Mouse (Mus musculus) CH12.LX (cell line): ENCODE data around the gene Palm. TPM values are rescaled to one million over a fixed set of nuclear protein-coding genes. Genes with fewer than 3 reads are reported as not detected.

Source experiments
- DNase-seq: peaks from one replicate; pipeline ENCODE4 v3.0.0-alpha.2; 2013; ENCODE audit errors: extremely low read depth
- H3K27ac ChIP-seq: 2 replicates; pipeline ENCODE4 v1.5.1; 2012; ENCODE audit warnings: low read depth, mild to moderate bottlenecking, control low read depth, moderate library complexity; ENCODE audit not compliant: insufficient read depth
- H3K27me3 ChIP-seq: replicated peaks from 2 replicates; pipeline ENCODE3; 2012; ENCODE audit warnings: inconsistent platforms
- H3K36me3 ChIP-seq, 2 experiments: replicated peaks in 1 of 2; 2 replicates each; pipeline versions ENCODE3 to v1.6.1; 2012; ENCODE audit warnings: inconsistent platforms in 1 of 2, low read length in 1 of 2, mild to moderate bottlenecking in 1 of 2, mixed read lengths in 1 of 2, moderate library complexity in 1 of 2; ENCODE audit not compliant: control insufficient read depth in 1 of 2, insufficient read depth in 1 of 2
- H3K4me1 ChIP-seq, 2 experiments: 2 replicates each; pipeline ENCODE4 v1.6.1; 2012; ENCODE audit warnings: inconsistent platforms in 1 of 2, moderate library complexity in 1 of 2; ENCODE audit not compliant: insufficient read depth in 2 of 2, control insufficient read depth in 1 of 2
- H3K4me2 ChIP-seq: 2 replicates; pipeline ENCODE4 v1.6.1; 2012; ENCODE audit warnings: low read depth, mild to moderate bottlenecking, control low read depth; ENCODE audit not compliant: poor library complexity, insufficient read depth, severe bottlenecking
- H3K4me3 ChIP-seq, 3 experiments: fragments of 150-350 bp in 1 of 3; sonication (generic) in 1 of 3; replicated peaks in 1 of 3; 2 replicates each; pipeline versions ENCODE3 to v1.5.1; 2011 to 2012; ENCODE audit warnings: low read depth in 2 of 3, low read length in 2 of 3, mild to moderate bottlenecking in 2 of 3, moderate library complexity in 2 of 3, control low read depth in 1 of 3, improper control_type of control experiment in 1 of 3, inconsistent platforms in 1 of 3, mixed read lengths in 1 of 3; ENCODE audit not compliant: poor library complexity in 1 of 3
- H3K79me2 ChIP-seq: replicated peaks from 2 replicates; pipeline ENCODE4 v1.6.1; 2012; ENCODE audit warnings: mild to moderate bottlenecking, moderate library complexity; ENCODE audit not compliant: control insufficient read depth, poor library complexity, insufficient read depth, severe bottlenecking; ENCODE audit errors: extremely low read depth
- H3K9ac ChIP-seq: 2 replicates; pipeline ENCODE4 v1.6.1; 2012; ENCODE audit warnings: low read depth, mild to moderate bottlenecking, control low read depth, moderate library complexity; ENCODE audit not compliant: insufficient read depth
- H3K9me3 ChIP-seq: replicated peaks from 2 replicates; pipeline ENCODE3; 2012; ENCODE audit warnings: low read length, inconsistent platforms, mixed read lengths
- BHLHE40 ChIP-seq: IDR thresholded peaks from 2 replicates; pipeline ENCODE4 v1.6.1; 2011; ENCODE audit warnings: mild to moderate bottlenecking, low read depth, low read length, improper control_type of control experiment
- CHD1 ChIP-seq: IDR thresholded peaks from 2 replicates; pipeline ENCODE4 v1.6.1; 2012; ENCODE audit warnings: low read depth, low read length, improper control_type of control experiment, inconsistent platforms
- ELF1 ChIP-seq: IDR thresholded peaks from 2 replicates; pipeline ENCODE4 v1.6.1; 2014; ENCODE audit warnings: low read depth, mild to moderate bottlenecking, inconsistent platforms, low read length, improper control_type of control experiment
- ETS1 ChIP-seq: conservative IDR thresholded peaks from 2 replicates; pipeline ENCODE4 v1.6.1; 2012; ENCODE audit warnings: low read depth, mild to moderate bottlenecking, inconsistent platforms, low read length, improper control_type of control experiment, moderate library complexity
- GABPA ChIP-seq: IDR thresholded peaks from 2 replicates; pipeline ENCODE4 v1.6.1; 2012; ENCODE audit warnings: low read depth, low read length, improper control_type of control experiment, inconsistent platforms; ENCODE audit not compliant: insufficient replicate concordance
- IRF4 ChIP-seq: IDR thresholded peaks from 2 replicates; pipeline ENCODE4 v1.6.1; 2014; ENCODE audit warnings: low read depth, mild to moderate bottlenecking, inconsistent platforms, low read length, improper control_type of control experiment
- JUN ChIP-seq: IDR thresholded peaks from 2 replicates; pipeline ENCODE4 v1.6.1; 2011; ENCODE audit warnings: low read depth, mild to moderate bottlenecking, low read length, improper control_type of control experiment, moderate library complexity; ENCODE audit not compliant: insufficient read depth
- JUND ChIP-seq: conservative IDR thresholded peaks from 2 replicates; pipeline ENCODE4 v1.6.1; 2011; ENCODE audit warnings: low read depth, low read length, improper control_type of control experiment
- MAFK ChIP-seq: IDR thresholded peaks from 2 replicates; pipeline ENCODE4 v1.6.1; 2011; ENCODE audit warnings: low read length, improper control_type of control experiment; ENCODE audit not compliant: insufficient replicate concordance
- MEF2A ChIP-seq: IDR thresholded peaks from 2 replicates; pipeline ENCODE4 v1.6.1; 2014; ENCODE audit warnings: low read depth, mild to moderate bottlenecking, inconsistent platforms, low read length, improper control_type of control experiment, borderline replicate concordance
- MXI1 ChIP-seq: IDR thresholded peaks from 2 replicates; pipeline ENCODE4 v1.6.1; 2011; ENCODE audit warnings: mild to moderate bottlenecking, low read depth, low read length, improper control_type of control experiment
- MYC ChIP-seq: IDR thresholded peaks from 2 replicates; pipeline ENCODE4 v1.6.1; 2011; ENCODE audit warnings: low read depth, mild to moderate bottlenecking, improper control_type of control experiment, low read length
- NELFE ChIP-seq: IDR thresholded peaks from 2 replicates; pipeline ENCODE4 v1.6.1; 2011; ENCODE audit warnings: low read depth, low read length, improper control_type of control experiment
- PAX5 ChIP-seq: IDR thresholded peaks from 2 replicates; pipeline ENCODE4 v1.6.1; 2012; ENCODE audit warnings: low read length, inconsistent platforms, mixed read lengths
- POLR2A ChIP-seq: IDR thresholded peaks from 2 replicates; pipeline ENCODE4 v1.6.1; 2011; ENCODE audit warnings: low read depth, mild to moderate bottlenecking, improper control_type of control experiment, low read length
- RAD21 ChIP-seq: IDR thresholded peaks from 2 replicates; pipeline ENCODE4 v1.6.1; 2011; ENCODE audit warnings: low read depth, mild to moderate bottlenecking, low read length, improper control_type of control experiment, moderate library complexity
- RCOR1 ChIP-seq: conservative IDR thresholded peaks from 2 replicates; pipeline ENCODE4 v1.6.1; 2012; ENCODE audit warnings: low read depth, mild to moderate bottlenecking, inconsistent platforms, low read length, improper control_type of control experiment
- SIN3A ChIP-seq: IDR thresholded peaks from 2 replicates; pipeline ENCODE4 v1.6.1; 2012; ENCODE audit warnings: low read length, improper control_type of control experiment, inconsistent platforms
- SMC3 ChIP-seq: IDR thresholded peaks from 2 replicates; pipeline ENCODE4 v1.6.1; 2011; ENCODE audit warnings: low read depth, low read length, improper control_type of control experiment
- UBTF ChIP-seq: IDR thresholded peaks from 2 replicates; pipeline ENCODE4 v1.6.1; 2012; ENCODE audit warnings: low read depth, mild to moderate bottlenecking, inconsistent platforms, low read length, improper control_type of control experiment, moderate library complexity
- ZC3H11A ChIP-seq: IDR thresholded peaks from 2 replicates; pipeline ENCODE4 v1.6.1; 2012; ENCODE audit warnings: low read depth, mild to moderate bottlenecking, inconsistent platforms, low read length, improper control_type of control experiment
- ZKSCAN1 ChIP-seq: IDR thresholded peaks from 2 replicates; pipeline ENCODE4 v1.6.1; 2012; ENCODE audit warnings: low read depth, inconsistent platforms, low read length, improper control_type of control experiment, borderline replicate concordance
- ZMIZ1 ChIP-seq: IDR thresholded peaks from 2 replicates; pipeline ENCODE4 v1.6.1; 2012; ENCODE audit warnings: low read depth, mild to moderate bottlenecking, inconsistent platforms, low read length, improper control_type of control experiment
- dilution Hi-C: fragments of 300-500 bp; cut with MboI; formaldehyde crosslinking; loops from 2 replicates; pipeline ENCODE4 v1.14.3; 2020; ENCODE audit warnings: low sequenced_read_pairs; ENCODE audit not compliant: extremely low pct_unique_long_range_greater_than_20kb, extremely low pct_ligation_motif_present
- in situ Hi-C: fragments of 300-500 bp; cut with MboI; formaldehyde crosslinking; loops from 3 replicates; pipeline ENCODE4 v1.14.3; 2019; ENCODE audit warnings: low sequenced_read_pairs, low pct_ligation_motif_present, low pct_unique_long_range_greater_than_20kb, mixed read lengths
- polyA plus RNA-seq: library from polyadenylated mRNA; unstranded; fragments of >175 nt; gene quantifications from 2 replicates; pipeline ENCODE4 v1.2.1, GENCODE M21; 2012; ENCODE audit warnings: low read depth; ENCODE audit not compliant: insufficient read length
- total RNA-seq, 2 experiments: library from RNA; depleted of rRNA; stranded (reverse); fragments of 300-350 nt in 1 of 2; fragments of >200 nt in 1 of 2; gene quantifications; 2 replicates each; pipeline ENCODE4 v1.2.3; 2012 to 2014

Palm gene
- total and polyA plus RNA-seq, 3 experiments, result 0.78 to 5.3 (median 2.5) TPM

DNA sequence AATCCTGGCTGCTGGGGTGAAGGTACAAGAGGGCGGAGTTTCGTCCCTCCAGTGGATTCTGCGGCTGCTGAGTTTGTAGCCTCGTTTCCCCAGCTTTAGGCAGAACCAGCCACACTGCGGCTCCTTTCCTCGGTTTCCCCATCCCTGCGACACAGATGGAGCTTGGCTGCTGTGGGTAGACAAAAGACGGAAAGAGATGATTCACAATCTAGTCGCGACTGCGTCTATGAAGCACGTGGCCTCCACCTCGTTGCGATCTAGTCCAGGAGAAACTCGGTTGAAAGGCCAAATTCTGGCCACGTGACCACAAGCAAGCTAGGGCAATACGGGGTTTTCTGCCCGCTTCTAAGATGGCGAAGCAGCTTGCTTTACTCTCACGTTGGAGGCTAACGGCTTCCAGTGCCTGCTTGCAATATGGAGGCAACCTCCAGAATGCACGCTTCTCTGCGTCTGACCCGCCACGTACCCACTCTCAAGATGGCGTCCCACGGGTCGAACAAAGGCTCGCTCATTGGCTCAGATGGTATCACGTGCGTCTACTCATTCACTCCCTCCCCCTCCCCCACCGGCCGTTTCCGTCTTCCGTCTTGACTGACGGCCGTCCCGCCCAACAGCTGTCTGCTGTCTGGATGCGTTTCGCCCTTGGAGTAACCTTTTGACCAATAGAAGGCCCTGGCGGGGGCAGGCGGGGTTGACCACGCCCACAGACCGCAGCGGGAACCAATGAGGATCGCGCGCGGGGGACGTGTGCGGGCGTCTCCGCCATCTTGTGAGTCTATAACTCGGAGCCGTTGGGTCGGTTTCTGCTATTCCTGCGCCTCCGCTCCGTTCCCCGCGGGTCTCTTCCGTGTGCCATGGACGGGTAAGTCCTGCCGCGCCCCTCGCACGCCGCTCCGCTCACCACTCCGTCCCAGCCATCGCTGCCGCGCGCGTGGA lies 60.8 kb downstream of the Palm start, which contains the start of gene Ptbp1 (continued):
- TF ChIP-seq UBTF, result no peak
- TF ChIP-seq IRF4, result no peak; the same call in 1 of the 2 replicates
- no peak for TF ChIP-seq JUND
- TF ChIP-seq ZKSCAN1, result no peak
- peak; percentile 84 for TF ChIP-seq BHLHE40
- TF ChIP-seq ZC3H11A, result no peak
- peak; percentile 17 for TF ChIP-seq SIN3A
- no peak for TF ChIP-seq CHD1
- TF ChIP-seq ZMIZ1, result peak; percentile 96
- peak; percentile 93 for TF ChIP-seq ELF1
- TF ChIP-seq JUN, result no peak
- peak; percentile 97 for TF ChIP-seq NELFE
- peak; percentile 95 for TF ChIP-seq POLR2A
- no peak for TF ChIP-seq GABPA
- TF ChIP-seq ETS1, result no peak; the same call in 1 of the 2 replicates
- TF ChIP-seq RAD21, result no peak
- TF ChIP-seq, all 38 proteins: peak for 21

DNA sequence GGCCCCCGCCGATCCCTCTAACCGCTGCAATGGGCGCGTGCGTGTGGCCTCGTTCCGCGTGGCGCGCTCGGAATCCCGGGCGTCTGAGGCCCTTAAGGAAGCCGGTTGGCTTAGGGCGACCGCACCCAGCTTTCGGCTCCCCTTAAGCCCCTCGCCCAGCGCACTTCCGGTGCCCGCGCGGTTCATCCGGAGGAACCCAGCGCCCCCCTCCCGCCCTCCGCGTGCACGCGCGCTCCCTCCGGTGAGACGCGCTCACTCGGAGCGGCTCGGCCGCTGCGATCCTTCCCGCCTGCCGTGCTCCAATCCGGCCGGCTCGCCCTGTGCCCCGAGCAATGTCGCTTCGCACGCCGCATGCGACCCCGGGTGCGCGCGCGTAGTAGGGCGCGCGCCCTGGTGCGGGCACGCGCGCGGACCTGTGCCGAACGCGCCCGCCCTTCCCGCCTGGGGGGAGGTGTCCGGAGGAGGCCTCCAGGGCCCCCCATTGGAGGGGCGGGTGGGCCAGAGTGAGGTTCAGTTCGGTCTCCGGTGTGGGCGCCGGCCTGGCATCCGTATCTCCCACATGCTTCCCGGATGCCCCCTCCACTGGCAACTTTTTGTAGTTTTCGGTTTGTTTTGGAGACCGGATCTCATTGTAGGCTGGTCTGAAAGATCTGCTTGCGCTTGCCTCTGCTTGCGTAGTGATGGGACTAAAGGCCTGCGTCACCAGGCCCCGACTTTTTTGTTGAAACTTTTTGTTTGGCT lies 61.6 kb downstream of the Palm start:
- in situ Hi-C loops (no loop called here), dilution Hi-C loops (no loop called here)
- peak overlapping the region; percentile 98 for H3K27ac ChIP-seq
- H3K79me2 ChIP-seq, result peaks cover 54% of the 10 kb centered on the region
- no peaks in the 10 kb centered on the region for H3K27me3 ChIP-seq
- H3K9me3 ChIP-seq, result no peaks in the 10 kb centered on the region
- peaks cover 17 to 55% of the 10 kb centered on the region in 2 experiments for H3K4me1 ChIP-seq
- peak overlapping the region; percentile 99 for H3K9ac ChIP-seq
- peak; percentile 52 for DNase-seq
- peaks cover 37 to 44% of the 10 kb centered on the region in 2 experiments for H3K36me3 ChIP-seq
- H3K4me3 ChIP-seq, result peak overlapping the region; percentile 90 to 100 (median 100)
- TF ChIP-seq RAD21 (no peak), PAX5 (no peak), RCOR1 (0 out of 2 replicates have a peak, but pooled peaks have one; percentile 14), SMC3 (no peak), UBTF (peak; percentile 64; the same call in 1 of the 2 replicates), MEF2A (no peak; the same call in 1 of the 2 replicates), ELF1 (peak; percentile 14; the same call in 1 of the 2 replicates), MYC (peak; percentile 19; the same call in 1 of the 2 replicates), SIN3A (peak; percentile 74), MAFK (no peak), BHLHE40 (peak; percentile 38), ZMIZ1 (peak; percentile 7; the same call in 1 of the 2 replicates), MXI1 (peak; percentile 18)
- H3K4me2 ChIP-seq, result peak overlapping the region; percentile 53
